Mouse (Mus musculus): Measurements from ENCODE around the gene Zfp398. TPM values are rescaled to one million over a fixed set of nuclear protein-coding genes. Genes with fewer than 3 reads are reported as not detected.

Zfp398 gene
- polyA plus RNA-seq, 1 experiment: not detected

GRCm38 (mm10) chr6:47920447-47921340 is 85.2 kb downstream of the Zfp398 start, which contains the start of gene Zfp212:
Gene Zfp212 (plus strand): TSS chr6:47920476.
- Histone ChIP-seq H3K27ac (ENCODE audit: insufficient read depth, low read depth, low read length) (peak within 1 kb of the TSS; percentile 89), H3K4me3 (ENCODE audit: insufficient read depth, low read depth, low read length) (peak within 1 kb of the TSS; percentile 79), H3K4me1 (ENCODE audit: control insufficient read depth, insufficient read depth, low read length) (no peaks in the 10 kb centered on the region)
- TF ChIP-seq POLR2A (IDR thresholded peaks at IDR 0.05; ENCODE audit: insufficient read depth, low read depth, low read length) (peak; percentile 36; the same call in 1 of the 2 replicates), CTCF (IDR thresholded peaks at IDR 0.05; ENCODE audit: insufficient read depth, low read depth, low read length) (peak; percentile 32; the same call in 1 of the 2 replicates)
- under 1% methylated on average over 67 of the region's 67 CpGs for WGBS

Other genes with a start within 250 kb of the Zfp398 start
- not detected in 2 replicates for gene Ezh2, start 240.3 kb upstream of the Zfp398 start, polyA plus RNA-seq (2012; ENCODE audit: insufficient read depth, insufficient read length, low replicate concordance, missing spikeins)
- not detected in 2 replicates for gene Pdia4, start 22.2 kb upstream of the Zfp398 start, polyA plus RNA-seq (2012; ENCODE audit: insufficient read depth, insufficient read length, low replicate concordance, missing spikeins)
- not detected in 2 replicates for gene Zfp786, start 4.8 kb upstream of the Zfp398 start, polyA plus RNA-seq (2012; ENCODE audit: insufficient read depth, insufficient read length, low replicate concordance, missing spikeins)
- not detected in 2 replicates for gene Zfp282, start 41.5 kb downstream of the Zfp398 start, polyA plus RNA-seq (2012; ENCODE audit: insufficient read depth, insufficient read length, low replicate concordance, missing spikeins)
- not detected in 2 replicates for gene Zfp212, start 84.8 kb downstream of the Zfp398 start, polyA plus RNA-seq (2012; ENCODE audit: insufficient read depth, insufficient read length, low replicate concordance, missing spikeins)
- gene Zfp956, start 117.7 kb downstream of the Zfp398 start, polyA plus RNA-seq (2012; ENCODE audit: insufficient read depth, insufficient read length, low replicate concordance, missing spikeins): not detected in 2 replicates
- not detected in 2 replicates for gene Zfp777, start 213.2 kb downstream of the Zfp398 start, polyA plus RNA-seq (2012; ENCODE audit: insufficient read depth, insufficient read length, low replicate concordance, missing spikeins)

All from olfactory bulb, adult 2 months (tissue).